Mouse (Mus musculus) bone marrow macrophage, adult 2 months (primary cell): Measurements from ENCODE around the gene Gnpat.

Experiments used
- CTCF ChIP-seq: IDR thresholded peaks from 2 replicates; pipeline ENCODE4 v1.5.1; 2012; ENCODE audit warnings: low read depth, mild to moderate bottlenecking, low read length, moderate library complexity
- POLR2A ChIP-seq: IDR thresholded peaks from 2 replicates; pipeline ENCODE4 v1.6.1; 2012; ENCODE audit warnings: mild to moderate bottlenecking, low read depth, low read length, borderline replicate concordance

DNA sequence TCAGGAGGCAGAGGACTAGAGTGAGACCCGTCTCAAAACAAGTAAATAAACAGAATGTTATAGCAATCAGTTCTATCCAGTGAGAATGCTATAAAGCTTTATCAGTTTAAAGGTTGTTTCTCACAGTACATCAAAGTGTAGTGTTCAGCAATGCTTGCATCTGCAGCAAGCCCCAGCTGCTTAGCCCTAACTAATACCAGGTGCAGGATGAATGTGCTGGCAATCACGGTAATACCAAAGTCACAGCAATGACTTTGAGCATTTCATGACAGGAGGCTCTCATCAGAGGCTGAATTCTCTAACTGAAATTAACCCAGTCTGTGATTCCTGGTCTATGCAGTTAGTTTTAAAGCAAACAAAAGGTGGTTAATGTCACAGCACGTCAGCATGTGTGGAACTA, 29.8 kb downstream of the Gnpat start:
- no peak for TF ChIP-seq POLR2A
- TF ChIP-seq CTCF = no peak
